Mouse (Mus musculus) bone marrow, adult 2 months (tissue): Measurements from ENCODE around the gene Fam8a1. TPM values are rescaled to one million over a fixed set of nuclear protein-coding genes. Genes with fewer than 3 reads are reported as not detected.

ENCODE experiments used
- H3K27ac ChIP-seq: fragments of 200-500 bp; 2 replicates; pipeline ENCODE4 v1.5.1; 2012; ENCODE audit warnings: low read depth, mild to moderate bottlenecking, control low read depth, inconsistent platforms, low read length; ENCODE audit not compliant: control insufficient read depth, poor library complexity, insufficient read depth
- H3K4me1 ChIP-seq: fragments of 200-500 bp; 2 replicates; pipeline ENCODE4 v1.6.1; 2011; ENCODE audit warnings: low read length; ENCODE audit not compliant: control insufficient read depth, insufficient read depth
- H3K4me3 ChIP-seq: fragments of 200-500 bp; replicated peaks from 2 replicates; pipeline ENCODE3; 2011; ENCODE audit warnings: mild to moderate bottlenecking, low read depth, low read length, control low read depth; ENCODE audit not compliant: control insufficient read depth
- CTCF ChIP-seq: fragments of 200-500 bp; IDR thresholded peaks from 2 replicates; pipeline ENCODE4 v1.5.1; 2011; ENCODE audit warnings: low read length, control low read depth; ENCODE audit not compliant: control insufficient read depth, insufficient read depth
- POLR2A ChIP-seq: fragments of 200-500 bp; IDR thresholded peaks from 2 replicates; pipeline ENCODE4 v1.6.1; 2011; ENCODE audit warnings: low read depth, mild to moderate bottlenecking, control low read depth, low read length, borderline replicate concordance; ENCODE audit not compliant: control insufficient read depth
- WGBS: fragments of 180-500 bp; shearing (Covaris S2); methylation state at CpG from one replicate; pipeline ENCODE4 v1.1.7; 2018; 5-methylcytosine and 5-hydroxymethylcytosine counted together
- polyA plus RNA-seq: library from polyadenylated mRNA; stranded (reverse); fragments of >200 nt; gene quantifications from 2 replicates; pipeline ENCODE4 v1.2.4, GENCODE M21; 2011; ENCODE audit warnings: low replicate concordance; ENCODE audit not compliant: missing spikeins, insufficient read depth, insufficient read length

Gene Fam8a1
- polyA plus RNA-seq, 1 experiment: 7.4 TPM

DNA sequence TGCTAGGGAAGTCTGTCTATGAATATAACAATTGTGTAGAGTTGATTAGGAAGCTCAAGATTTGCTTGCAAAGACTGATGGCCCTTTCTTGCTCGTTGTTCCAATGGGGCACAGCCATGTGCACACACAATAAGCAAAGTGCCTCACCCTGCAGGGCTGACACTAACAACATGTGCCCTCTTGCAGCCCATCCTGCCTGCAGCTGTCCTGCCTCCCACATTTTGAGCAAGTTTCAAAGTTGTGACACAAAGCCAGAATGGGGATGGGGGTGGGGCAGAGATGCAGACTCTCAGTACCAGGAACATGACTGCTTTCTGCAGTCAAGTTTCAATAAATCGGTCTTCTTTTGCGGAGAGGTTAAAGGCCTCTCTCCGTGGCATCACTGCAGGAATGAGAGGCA is 15.7 kb upstream of the Fam8a1 start:
- 80% methylated on average over 4 of the region's 4 CpGs for WGBS
- H3K27ac ChIP-seq: no peak overlapping the region

DNA sequence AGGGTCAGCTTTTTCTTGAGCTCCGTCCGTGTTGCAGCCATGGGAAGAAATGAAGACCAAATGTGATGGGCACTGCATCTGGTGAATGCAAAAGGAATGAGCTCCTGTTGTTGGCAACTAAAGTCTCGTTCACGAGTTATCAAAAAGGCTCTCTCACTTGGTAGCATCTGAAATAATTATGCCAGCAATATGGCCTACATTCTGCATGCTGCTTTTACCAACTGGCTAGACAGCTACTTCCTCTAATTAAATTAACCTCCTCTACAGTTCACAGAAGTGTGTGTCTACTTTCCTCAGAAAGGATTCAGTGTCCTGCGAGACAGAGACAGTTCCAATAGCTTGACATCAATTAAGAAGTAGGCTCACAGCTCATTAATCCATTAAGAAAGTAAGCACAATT is 14.8 kb upstream of the Fam8a1 start:
- Histone ChIP-seq H3K27ac (no peak overlapping the region), H3K4me1 (no peaks in the 10 kb centered on the region; the same call in 1 of the 2 replicates), H3K4me3 (no peak overlapping the region)
- TF ChIP-seq CTCF (no peak), POLR2A (no peak)
- 77% methylated on average over 5 of the region's 5 CpGs for WGBS

More for the DNA sequence above, 15.7 kb upstream of the Fam8a1 start:
- no peaks in the 10 kb centered on the region; the same call in 1 of the 2 replicates for H3K4me1 ChIP-seq
- no peak for TF ChIP-seq POLR2A
- no peak for TF ChIP-seq CTCF
- no peak overlapping the region for H3K4me3 ChIP-seq

DNA sequence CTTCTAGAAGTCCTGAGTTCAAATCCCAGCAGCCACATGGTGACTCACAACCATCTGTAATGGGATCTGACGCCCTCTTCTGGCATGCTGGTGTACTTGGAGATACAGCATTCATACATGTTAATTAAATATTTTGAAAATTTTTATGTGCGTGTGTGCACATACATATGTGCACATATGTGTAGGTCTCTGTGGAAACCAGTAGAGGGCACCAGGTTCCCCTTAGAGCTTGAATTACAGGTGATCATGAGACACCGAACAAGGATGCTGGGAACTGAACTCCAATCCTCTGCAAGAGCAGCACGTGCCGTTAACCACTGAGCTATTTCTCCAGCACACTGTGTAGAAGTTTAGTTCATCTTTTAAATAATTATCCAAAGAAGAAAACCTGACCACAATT is 10.1 kb upstream of the Fam8a1 start:
- H3K27ac ChIP-seq: no peak overlapping the region
- H3K4me3 ChIP-seq: no peak overlapping the region
- no peak for TF ChIP-seq POLR2A
- TF ChIP-seq CTCF: no peak
- 88% methylated on average over 5 of the region's 5 CpGs for WGBS
- H3K4me1 ChIP-seq: no peaks in the 10 kb centered on the region; the same call in 1 of the 2 replicates

DNA sequence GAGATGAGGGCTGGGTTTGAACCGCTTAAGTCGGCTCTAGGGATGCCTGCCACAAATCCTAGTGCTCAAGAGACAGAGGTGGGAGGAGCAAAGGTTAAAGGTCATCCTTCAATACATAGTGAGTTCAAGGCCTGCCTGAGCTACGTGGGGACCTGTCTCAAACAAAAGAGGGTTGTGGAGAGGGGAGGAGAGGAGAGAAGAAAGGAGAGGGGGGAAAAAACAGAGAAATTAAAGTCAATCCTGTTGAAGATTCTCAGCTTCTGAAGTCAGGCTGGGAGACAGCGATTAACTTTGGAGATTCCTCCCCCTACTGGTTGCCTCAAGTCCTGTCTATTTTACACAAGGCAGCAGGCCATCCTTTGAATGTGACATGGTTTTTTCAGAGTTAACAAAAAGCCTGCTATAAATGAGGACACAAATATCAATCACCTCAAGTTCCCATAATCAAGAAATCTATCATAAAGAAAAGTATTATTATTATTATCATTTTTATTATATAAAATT is 5.8 kb upstream of the Fam8a1 start:
- H3K27ac ChIP-seq: no peak overlapping the region
- no peaks in the 10 kb centered on the region for H3K4me1 ChIP-seq
- TF ChIP-seq POLR2A: no peak
- no peak for TF ChIP-seq CTCF
- WGBS: 43% methylated on average over 4 of the region's 4 CpGs
- H3K4me3 ChIP-seq: no peak overlapping the region

DNA sequence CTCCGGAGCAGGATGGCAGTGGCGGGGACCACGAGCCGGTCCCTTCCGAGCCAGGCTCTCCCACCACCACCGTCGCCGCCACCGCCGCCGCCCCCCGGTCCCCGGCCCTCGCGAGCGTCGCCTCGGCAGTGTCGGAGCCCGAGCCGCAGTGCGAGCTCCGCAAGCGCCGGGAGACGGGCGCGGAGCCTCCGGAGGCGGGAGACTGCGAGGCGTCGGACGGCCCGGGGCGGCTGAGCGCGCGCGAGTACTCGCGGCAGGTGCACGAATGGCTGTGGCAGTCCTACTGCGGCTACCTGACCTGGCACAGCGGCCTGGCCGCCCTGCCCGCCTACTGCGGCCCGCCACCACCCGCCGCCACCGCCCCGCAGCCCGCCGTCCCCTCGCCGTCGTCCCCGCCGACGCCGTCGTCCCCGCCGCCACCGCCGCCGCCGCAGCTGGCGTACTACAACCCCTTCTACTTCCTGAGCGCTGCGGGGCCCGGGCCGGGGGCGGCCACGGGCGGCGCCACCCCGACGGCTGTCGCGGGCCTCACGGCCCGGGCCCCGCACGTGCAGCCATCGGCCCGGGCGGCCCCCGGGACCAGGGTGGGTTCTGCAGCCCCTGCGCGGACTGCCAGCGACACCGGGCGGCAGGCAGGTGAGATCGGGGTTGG is 424 bp downstream of the Fam8a1 start:
- peak overlapping the region; percentile 92 for H3K4me3 ChIP-seq
- H3K27ac ChIP-seq: peak overlapping the region; percentile 91
- no peaks in the 10 kb centered on the region for H3K4me1 ChIP-seq
- no peak for TF ChIP-seq POLR2A
- no peak for TF ChIP-seq CTCF
- WGBS: 1% methylated on average over 86 of the region's 96 CpGs

DNA sequence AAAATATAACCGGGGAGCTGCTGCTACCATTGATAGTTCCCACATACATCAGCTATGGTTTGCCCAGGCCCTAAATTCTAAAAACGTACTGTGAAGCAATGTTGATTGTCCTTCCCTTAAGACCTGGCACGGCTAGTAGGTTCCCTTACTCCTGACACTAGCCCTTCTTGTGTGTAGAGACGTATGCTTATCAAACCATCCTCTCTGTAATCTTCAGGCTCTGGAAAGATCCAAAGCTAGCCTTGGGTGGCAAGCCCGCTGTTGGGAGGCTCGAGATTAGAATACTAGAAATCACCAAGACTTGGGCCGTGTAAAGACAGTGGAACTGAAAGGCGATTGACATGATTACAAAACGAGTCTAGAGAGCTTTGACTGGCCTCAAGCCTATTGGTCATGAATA is 1.2 kb downstream of the Fam8a1 start:
- Histone ChIP-seq H3K4me3 (no peak overlapping the region), H3K27ac (no peak overlapping the region), H3K4me1 (no peaks in the 10 kb centered on the region)
- TF ChIP-seq POLR2A: no peak
- no peak for TF ChIP-seq CTCF
- WGBS: 43% methylated on average over 9 of the region's 9 CpGs

DNA sequence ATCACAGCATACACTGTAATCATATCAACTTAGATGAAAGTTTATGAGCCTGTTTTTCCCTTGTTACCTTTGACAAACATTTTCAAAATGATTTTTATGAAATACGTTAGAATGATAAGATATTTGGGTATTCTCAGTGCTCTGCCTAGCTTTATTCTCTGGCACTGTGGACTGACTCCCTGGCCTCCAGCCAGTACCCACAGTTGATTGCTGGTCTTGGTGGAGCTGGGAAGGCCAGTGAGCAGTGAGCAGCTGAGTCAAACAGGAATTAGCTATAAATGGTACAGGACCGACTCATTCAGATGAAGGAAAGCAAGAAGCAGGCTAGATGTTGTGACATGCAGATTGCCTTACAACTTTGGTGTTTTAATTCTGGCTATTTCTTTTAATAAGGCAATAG is 5.3 kb downstream of the Fam8a1 start:
- TF ChIP-seq POLR2A (no peak), CTCF (no peak)
- no peak overlapping the region for H3K4me3 ChIP-seq
- no peaks in the 10 kb centered on the region for H3K4me1 ChIP-seq
- H3K27ac ChIP-seq: no peak overlapping the region
- WGBS: 57% methylated on average over 2 of the region's 2 CpGs

DNA sequence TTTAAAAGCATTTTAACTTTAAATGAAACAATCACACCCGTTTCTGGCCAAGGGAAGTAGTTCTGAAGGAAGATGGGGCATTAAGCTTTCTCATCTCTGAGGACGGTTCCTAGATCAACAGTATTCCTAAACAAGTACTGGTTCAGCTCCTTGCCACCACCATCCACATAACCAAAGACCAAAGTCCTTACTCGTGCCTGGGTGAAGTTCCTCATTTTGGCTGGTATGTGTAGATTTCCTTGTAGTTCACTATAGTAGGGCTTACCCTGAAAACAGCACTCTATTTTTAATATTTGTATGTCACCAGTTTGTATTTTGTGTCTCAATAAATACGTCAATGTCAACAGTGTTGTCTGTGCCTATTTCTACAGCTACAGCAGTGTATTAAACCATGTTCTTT is 8.4 kb downstream of the Fam8a1 start:
- H3K4me3 ChIP-seq: no peak overlapping the region
- no peak overlapping the region for H3K27ac ChIP-seq
- TF ChIP-seq CTCF: no peak
- no peak for TF ChIP-seq POLR2A
- no peaks in the 10 kb centered on the region for H3K4me1 ChIP-seq
- 68% methylated on average over 4 of the region's 4 CpGs for WGBS
